Mouse (Mus musculus): ENCODE data around the gene Lhx6.

- TF ChIP-seq POLR2A (IDR thresholded peaks at IDR 0.05; ENCODE audit: insufficient read depth, low read depth, low read length) (no peak), CTCF (IDR thresholded peaks at IDR 0.05; ENCODE audit: insufficient read depth, low read depth, low read length) (no peak)
Observed at GRCm38 (mm10) chr2:36085041-36085440, 20.2 kb downstream of the Lhx6 start.
